Mouse (Mus musculus) urinary bladder, postnatal 4 days (tissue): ENCODE data around the gene Snx13.

Experiments used
- DNase-seq, 2 experiments: peaks; one replicate each; pipeline ENCODE4 v3.0.0; 2021 to 2022; ENCODE audit warnings: low spot score in 2 of 2

Snx13 gene

DNA sequence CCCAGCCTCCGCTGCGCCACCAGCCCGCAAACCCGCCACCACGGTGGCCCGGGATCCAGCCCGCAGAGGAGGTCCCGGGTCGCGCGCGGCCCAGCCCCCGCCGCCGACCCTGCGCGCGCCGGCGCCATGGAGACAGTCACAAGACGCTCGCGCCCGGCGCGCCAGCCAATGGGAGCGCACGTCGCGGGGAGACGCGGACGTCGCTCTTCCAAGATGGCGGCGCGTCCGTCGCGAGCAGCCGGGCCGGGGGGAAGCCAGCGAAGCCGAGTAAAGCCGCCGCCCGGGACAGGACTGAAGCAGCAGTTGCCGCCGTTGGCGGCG is at the start of gene Snx13:
Gene Snx13, plus strand, starts transcription at position 188 of the 321 bp plus-strand sequence.
- peak; percentile 84 to 90 for DNase-seq

DNA sequence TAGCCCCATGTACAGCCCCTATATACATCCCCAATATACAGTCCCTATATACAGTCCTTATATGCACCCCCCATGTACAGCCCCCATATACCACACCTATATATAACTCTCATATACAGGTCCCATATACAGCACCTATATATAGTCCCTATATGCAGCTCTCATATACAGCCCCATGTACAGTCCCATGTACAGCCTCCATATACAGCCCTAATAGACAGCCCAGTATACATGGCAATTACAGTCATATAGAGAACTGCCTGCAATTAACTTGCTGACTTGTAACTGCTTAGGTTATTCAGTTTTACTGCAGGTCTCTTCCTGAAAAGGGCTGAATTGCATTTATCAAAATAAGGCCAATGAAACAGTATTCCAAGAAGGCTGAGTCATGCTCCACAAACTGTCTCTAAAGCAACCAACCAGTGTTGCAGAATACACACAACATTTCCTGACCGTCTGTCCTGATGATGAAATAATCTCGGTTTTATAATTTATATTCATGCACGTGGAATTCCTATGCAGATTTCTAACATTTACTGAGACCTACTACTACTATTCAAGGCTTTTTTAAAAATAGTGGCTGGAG is 49.3 kb upstream of the Snx13 start:
- no peak for DNase-seq

DNA sequence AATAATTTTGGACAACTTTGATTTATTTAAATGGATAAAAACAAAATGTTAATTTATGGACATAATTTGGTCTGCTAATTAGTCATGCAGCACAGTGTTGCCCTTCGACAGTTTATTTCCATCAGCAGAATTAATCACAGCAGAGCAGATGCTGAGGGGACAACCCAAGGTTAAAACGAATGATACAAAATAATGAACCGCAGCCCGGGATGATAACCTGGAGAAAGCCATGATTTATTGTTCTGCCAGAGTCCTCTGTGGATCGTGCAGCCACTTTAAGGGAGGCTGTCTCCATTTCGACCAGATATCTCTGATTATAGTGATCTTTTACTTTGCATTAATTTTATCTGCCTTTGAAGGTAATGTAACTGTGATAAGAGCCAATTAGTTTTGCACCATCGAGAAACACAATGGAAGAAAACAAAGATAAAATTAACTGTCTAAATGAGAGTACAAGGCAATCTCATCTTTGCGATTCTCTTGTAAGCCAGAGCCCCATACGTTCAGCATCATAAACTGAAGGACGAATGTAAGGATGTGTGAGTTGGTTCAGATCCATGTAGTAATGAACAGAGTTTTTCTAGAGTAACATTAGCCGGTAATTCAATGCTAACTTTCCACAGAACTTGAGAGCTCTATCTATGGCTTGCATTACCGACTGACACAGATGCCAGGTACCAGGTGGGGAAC is 48.1 kb upstream of the Snx13 start:
- no peak for DNase-seq

DNA sequence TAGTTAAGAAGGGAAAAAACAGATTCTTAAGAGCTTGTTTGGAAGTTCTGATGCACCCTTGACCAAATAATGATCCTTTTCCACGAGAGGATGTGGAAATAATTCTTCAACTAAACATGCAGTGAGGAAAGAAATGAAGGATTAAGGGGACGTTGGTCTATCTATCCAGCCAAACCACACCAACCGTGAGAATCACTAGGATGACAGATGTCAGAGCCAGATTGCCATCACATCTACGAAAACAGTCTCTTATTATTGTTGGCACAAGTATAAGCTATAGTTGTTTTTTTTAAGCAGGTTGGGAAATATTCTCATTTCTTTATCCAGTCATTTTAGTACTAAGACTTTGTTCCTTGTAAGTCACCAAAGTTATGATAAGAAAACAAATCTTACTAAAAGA is 46.7 kb upstream of the Snx13 start:
- DNase-seq: no peak

DNA sequence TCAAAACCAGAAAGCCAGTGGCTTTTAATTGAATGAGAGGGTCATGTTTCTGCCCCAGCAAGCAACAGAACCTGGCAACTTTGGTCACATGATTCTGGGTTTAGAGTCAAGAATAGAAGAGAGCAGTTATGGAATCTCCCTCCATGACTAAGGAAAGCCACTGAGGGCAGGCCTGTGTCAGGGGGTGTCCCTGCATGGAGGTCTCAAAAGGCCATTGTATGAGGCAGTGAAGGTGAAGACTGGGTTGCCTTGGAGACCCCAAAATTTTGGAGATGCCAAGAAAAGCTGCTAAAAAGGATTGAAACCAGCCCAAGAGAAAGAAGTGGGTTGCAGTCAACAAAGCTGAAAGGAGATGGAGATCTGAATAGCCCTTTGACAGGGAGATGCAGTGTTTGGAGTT is 41.2 kb upstream of the Snx13 start:
- DNase-seq: no peak

DNA sequence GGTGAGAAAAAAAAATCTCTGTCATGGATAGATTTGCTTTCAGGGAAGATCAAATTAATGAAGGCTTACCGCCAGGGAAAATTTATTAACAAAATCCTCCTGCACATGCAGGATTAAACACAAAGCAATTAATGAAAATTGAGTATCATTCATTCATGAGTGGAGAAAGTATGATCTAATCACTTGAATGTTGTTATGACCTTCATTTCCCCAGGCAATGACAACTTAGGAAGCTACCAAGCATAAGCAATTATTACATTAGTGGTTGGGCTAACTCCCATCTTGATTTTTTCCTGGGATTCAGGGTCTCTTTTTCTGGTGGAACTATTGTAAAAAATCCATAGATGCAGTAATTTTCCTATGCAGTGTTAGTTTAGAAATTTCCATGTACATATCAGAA is 39.1 kb upstream of the Snx13 start:
- DNase-seq: no peak

DNA sequence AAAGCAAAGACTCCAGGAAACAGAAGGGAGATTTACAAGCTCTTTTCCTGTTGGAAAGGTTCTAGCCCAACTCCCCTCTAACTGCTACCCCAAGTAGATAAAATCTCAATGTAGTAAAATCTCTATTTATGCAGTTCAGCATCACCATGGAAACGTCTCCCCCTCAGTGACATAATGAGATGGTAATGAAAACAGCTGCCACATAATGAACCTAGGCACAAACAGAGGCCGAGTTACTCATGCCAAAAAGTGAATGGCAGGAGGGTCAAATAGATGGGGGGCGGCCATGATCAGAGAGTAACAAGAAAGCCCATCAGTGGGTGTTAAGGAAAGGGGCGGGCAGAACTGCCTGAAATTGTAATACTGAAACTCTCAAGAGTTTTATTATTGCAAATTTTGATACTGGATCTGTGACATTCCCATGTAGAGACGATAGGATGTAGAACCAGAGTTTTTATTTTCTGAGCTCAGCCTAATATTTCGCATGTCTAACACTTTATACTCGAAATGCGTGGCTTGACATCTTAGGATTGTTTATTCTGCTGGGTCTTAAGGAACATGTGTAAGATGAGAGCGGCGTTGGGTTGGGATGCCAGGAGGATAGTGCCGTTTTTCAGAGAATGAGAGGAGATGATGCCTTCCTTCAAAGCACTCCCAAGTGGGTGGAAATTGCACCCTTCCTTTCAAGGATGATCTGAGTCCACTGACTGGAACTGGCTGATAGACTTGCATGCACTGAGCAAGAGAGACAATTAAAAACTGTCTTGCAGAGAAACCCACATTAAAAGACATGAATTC is 38.4 kb upstream of the Snx13 start:
- DNase-seq: no peak

DNA sequence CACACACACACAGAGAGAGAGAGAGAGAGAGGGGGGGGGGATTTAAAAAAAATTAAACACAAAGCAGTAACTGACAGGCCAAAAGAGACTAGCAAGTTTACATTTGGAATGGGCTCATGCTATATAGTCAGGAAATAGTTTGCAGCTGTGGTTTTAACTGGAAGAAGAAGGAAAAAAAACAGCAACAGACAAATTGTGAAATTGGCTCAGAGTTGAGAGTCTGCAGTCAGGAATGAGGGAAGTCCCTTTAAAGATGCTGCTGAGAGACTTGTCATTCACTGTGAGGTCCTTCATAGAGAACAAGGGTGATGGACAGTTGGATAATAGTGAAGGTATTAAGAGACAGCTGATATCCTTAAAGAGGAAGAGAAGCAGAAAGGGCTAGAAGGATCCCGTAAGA is 35.5 kb upstream of the Snx13 start:
- no peak for DNase-seq

DNA sequence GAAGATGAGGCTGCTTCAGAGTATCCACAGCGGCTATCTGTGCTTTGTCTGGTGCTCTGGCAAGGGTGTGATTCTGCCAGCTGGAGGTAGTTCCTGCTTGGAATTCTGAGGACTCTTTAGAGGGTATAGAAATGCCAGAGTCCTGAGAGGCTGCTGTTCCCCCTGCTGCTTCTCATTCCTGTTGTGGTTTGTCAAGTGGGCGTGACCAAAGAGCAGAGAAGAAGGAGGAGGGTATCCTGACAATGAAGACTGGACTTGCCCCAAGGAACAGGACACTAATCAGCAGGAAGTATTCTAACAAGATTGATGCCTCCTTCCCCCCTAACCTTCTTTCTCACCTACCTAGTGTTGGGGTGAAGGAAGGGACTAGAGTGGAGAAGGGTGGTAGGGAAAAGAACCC is 33.0 kb upstream of the Snx13 start:
- DNase-seq: no peak

DNA sequence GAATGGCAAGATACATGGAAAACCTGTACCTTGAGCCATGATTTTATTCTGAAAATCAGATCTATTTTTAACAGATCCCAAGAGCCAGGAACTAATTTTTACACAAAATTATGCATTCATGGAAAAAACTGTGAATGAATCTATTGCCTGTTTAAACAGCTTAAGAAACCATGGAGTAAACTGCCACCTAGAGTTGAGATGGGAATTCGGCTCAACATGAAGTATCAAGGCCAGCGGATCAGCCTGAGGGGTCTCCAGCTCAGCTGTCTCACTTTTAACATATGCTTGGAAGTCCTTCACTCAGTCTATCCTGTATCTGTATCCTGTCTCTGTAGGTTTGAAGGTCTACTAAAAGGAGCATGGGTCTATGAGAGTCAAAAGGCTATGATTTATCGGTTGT is 30.9 kb upstream of the Snx13 start:
- no peak for DNase-seq

DNA sequence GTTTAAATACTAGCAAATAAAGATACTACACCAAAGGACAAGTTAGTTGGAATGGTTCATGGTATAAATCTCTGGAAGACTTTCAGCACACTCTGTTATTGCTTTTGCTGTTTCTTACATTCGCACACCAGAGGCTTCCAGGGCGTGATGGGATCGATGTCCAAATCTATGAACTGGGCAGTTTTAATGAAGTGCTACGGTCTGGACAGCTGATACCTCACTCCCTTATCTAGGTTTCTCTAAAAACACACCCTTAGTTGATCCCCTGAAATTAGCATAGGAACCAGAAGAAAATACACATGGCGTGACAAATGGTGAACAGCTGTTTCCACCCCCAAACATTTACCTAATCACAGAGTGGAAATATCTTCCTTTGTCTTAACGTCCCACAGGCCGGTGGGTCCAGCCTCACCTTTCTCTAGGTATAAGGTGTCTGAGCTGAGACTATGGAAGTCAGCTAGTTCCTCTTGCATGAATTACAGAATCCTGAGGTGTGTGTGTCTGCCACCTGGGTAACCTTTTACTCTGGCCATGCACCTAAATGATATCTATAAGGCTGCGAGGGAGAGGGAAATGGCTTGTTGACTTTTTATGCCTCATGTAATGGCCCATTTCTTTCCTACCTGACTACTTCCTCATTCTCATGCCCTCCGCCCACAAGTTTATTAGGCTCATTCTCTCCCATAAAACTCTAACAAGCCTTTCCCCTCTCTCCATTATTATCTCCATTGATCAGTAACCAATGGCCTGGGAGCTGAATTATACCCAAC is 30.3 kb upstream of the Snx13 start:
- no peak for DNase-seq

DNA sequence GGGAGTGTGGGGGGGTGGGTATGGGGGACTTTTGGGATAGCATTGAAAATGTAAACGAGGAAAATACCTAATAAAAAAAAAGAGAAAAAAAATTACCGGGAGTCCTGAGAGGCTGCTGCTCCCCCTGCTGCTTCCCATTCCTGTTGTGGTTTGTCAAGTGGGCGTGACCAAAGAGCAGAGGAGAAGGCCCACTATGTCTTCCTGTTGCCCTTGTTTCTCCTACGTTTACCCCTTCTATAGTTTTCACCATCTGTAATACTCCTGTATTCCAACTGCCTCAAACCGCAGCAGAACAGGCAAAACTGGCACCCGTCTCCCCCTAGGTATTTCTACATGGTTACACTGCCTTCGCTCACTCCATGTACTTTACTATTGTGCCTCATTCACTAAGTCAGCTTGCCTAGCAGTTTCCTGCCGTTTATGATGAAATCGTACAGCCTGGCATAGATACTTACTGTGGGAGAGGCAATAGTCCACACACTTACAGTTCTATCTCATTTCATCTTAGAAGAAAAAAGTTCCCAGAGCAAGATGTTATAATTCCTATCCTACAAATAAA is 28.2 kb upstream of the Snx13 start:
- DNase-seq: no peak

DNA sequence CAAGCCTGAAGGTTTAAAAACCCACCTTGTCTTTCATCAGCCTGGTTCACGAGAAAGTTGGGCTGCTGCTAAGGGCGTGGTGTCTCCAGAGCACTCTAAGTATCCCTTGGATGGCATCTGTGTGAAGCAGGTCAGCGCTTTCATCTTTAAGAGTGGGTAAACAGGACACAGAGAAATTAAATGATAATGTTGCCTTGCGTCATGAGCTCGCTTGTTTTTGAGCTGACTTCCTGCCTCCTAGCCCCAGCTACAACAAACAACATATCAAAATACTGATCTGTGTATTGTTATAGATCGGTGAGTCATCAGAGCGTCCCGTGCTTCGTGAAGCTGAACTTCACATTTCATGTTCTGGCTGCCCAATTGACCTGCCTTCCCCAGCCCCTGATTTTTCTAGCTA is 25.7 kb upstream of the Snx13 start:
- DNase-seq: no peak

DNA sequence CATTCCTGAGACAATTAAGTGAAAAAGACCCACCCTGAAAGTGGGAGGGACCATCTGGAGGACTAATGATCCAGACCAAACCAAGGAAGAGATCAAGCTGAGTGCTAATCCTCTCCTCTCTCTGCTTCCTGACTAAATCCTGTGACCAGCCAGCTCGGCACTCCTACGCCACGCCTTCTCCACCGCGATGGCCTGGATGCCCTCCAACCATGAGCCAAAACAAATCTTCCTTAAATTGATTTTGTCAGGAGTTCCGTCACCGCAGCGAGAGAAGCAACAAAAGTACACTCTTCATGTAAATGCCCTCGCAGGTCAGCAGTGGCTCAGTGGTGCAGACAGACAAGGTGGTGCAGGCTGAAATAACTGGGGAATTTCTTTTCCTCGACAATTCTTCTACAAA is 24.9 kb upstream of the Snx13 start:
- DNase-seq: no peak

DNA sequence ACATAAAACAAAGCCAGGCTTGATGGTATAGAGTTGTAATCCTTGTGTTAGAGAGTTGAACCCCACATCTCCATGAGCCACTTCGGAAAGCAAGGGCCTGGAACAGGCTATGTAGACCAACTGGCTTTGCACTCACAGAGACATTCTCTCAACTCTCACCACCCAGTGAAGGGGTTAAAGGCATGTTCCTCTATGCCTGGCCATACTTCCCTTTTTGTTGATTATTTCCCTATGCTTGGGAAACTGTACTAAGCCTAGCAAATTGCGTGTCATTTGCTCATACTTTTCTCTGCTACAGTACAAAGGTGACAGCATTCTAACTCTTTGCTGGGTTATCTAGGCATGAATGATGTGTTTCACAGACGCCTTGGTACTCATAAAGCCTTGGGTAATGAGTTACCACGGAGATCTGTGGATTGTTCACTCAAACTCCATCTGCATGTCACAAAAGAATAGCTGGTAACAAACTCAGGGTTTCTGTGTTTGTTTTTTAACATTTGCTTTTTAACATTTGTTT is 21.0 kb upstream of the Snx13 start:
- no peak for DNase-seq

DNA sequence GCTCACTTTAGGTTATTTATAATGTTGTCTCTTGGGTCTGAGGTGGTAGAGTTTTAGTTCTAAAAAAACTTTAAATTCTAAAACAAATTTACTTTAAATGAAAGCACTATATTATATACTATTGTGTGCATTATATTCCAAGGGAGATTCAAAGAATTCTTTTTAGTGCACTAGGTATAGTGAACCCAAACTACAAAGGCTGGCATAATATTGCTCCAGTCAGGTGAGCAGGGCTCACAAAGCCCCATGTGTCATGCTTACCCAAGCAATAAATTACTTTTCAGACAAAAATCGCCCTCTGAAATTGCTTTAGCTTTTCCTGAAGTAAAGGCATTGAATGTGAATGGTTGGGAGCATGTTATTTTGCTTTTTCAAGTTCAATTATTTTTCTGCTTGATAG is 19.5 kb upstream of the Snx13 start:
- DNase-seq: no peak

DNA sequence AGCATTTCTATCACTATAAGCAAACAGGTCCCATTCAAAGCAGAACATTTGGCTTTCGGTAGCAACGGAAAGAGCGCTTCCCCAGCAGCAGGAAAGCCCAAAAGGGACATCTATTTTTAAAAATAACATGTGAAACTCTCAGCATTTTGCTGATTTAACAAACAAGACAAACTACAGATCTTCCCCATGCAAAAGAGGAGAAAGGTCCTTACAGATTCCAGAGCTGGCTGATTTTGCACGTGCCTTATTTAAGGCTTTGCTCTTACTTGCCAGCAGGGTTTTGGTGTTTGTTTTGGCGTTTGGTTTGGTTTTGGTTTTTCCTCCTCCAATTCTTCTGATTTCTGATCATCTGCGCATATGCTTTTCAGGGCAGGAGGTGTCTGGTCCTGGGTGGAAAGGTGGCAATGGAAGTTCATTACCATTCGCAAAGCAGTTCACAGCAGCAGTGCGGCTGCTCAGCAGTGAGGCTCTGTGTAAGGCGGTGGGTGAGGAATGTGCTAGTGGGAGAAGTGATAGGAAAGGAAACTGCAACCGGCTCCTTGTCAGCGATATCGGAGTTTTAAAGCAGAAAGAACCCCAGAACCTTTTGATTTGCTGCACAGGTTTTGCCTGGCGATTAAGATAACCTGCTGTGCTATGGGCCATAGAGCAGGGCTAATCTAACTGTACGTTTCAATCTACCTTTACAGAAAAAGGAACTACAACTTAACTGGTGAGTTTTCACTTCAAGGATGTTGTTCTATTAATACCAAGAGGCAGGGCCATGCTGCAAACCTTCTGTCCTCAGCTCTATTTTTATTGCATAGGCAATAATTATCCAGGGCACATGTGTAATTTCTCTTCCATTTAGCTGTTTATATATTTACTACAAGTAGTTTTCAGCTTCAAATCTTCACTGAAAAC is 8.1 kb upstream of the Snx13 start:
- no peak for DNase-seq

DNA sequence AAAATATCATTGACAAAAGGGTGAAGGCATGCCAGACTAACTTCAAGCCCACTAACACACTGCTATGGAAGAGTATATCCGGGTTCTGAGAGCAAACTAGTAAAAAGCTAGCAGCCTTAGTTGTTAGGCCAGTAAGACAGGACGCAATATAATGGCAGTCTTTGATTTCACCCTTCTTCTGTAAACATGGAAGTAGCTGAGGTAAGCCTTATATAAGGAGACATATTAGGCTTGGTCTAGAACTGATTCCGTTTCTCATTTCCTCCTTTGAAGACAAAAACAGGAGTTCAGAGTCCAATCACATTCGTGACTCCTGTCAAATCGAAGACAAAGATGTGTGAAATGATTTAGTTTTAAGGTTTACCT is 7.4 kb upstream of the Snx13 start:
- DNase-seq: no peak

DNA sequence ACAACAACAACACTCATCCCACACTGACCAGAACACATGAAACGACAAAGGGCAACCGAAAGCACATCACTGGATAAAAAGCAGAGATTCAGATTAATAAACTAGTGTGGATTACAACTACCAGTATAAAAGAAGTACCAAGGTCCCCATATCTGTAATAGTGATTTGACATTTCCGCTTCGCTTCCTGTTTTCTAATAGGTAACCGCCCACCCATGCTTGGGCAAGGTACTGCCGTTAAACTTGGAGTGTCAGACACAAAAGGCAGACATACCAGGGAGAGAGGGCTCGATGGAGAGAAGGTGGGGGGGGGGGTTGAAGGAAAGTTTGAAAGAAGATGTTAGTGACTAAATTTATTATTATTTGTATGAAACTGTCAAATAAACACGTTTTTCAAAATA is 5.0 kb upstream of the Snx13 start:
- DNase-seq: no peak

DNA sequence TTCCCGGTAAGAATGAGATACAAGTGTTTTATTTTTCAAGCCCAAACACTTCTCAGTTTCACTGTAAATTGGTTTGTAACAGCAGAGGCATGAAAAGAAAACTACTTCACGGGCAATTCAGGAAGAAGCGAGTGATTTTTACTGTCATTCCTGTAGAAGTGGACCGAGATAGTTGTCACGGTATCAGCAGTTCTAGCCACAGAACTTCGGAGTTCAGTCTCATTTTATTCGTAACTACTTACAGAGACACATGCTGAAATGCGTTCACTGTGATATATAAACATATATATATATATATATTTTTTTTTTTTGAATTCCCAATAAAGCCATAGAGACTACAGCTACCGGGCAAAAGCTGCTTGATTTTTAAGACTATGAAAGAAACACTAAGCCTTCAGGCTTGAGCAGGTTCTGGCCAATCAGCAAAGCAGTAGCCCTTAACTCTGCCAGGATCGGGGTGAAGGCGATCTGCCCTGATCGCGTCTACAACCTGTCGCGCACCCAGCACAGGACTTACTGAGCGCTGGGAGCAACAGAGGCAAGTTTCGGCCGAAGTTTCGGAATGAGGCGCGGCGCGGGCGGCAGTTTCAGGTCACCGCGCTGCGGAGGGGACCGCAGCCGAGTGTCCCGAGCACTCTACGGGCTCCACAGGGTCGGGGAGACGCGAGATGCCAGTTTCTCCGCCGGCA is 532 bp upstream of the Snx13 start:
- DNase-seq: no peak
